ENCODE assay signal across 10 mouse cellular contexts in the genomic region with DNA sequence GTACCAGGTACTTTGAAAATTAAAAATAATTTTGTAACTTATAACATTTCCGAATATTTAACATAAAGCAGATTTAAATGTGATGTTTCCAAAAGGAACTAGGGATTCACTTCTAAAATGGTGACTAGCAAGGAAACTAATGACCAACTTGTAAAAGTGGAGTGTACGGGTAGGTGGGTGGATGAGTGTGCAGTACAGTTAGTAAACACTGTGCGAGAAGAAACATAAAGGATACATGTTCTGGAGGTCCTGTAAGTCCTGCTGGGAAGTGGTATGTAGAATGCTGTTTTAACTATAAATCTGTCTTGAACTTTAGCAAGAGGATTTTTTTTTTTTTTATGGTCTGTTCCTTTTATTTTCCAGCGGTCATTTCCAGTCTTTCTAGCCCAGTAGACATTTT. TPM values are rescaled to one million over a fixed set of nuclear protein-coding genes. Genes with fewer than 3 reads are reported as not detected.
DNase-seq lines count a peak whose midpoint lies in the region; ATAC-seq lines count a peak whose summit lies in the region.
"Had no signal": no experiment of that assay in that cellular context is flagged by ENCODE, and none has a peak within 500 bp of the region (broad histone marks: within the 10 kb centered on the region; RNA-seq: fewer than 3 reads in every experiment).

No protein-coding gene starts in this region.

- peak overlapping the region; percentile 84 for H3K4me3 ChIP-seq in heart, embryonic 16.5 days (ENCODE audit: low read length)
- peak overlapping the region; percentile 97 for H3K4me3 ChIP-seq in embryonic facial prominence, embryonic 10.5 days
- peak overlapping the region; percentile 88 for H3K4me3 ChIP-seq in hindbrain, embryonic 16.5 days (ENCODE audit: low read length)
- peak overlapping the region; percentile 100 for H3K4me3 ChIP-seq in midbrain, embryonic 14.5 days (replicated peaks; ENCODE audit: low read depth, low read length)

- H3K4me2 ChIP-seq in heart, embryonic 16.5 days (ENCODE audit: low read depth, low read length) = peak overlapping the region; percentile 75
- H3K4me2 ChIP-seq in hindbrain, embryonic 16.5 days (ENCODE audit: low read length) = peak overlapping the region; percentile 79
- H3K4me2 ChIP-seq in midbrain, embryonic 14.5 days (ENCODE audit: low read length) = peak overlapping the region; percentile 63

- H3K27me3 ChIP-seq in heart, embryonic 16.5 days (ENCODE audit: control insufficient read depth, insufficient read depth, low read length) = no peaks in the 10 kb centered on the region
- no peaks in the 10 kb centered on the region for H3K27me3 ChIP-seq in embryonic facial prominence, embryonic 10.5 days (replicated peaks; ENCODE audit: low read depth, poor library complexity, severe bottlenecking)
- no peaks in the 10 kb centered on the region for H3K27me3 ChIP-seq in hindbrain, embryonic 16.5 days (replicated peaks; ENCODE audit: control insufficient read depth, insufficient read depth, low read length)
- H3K27me3 ChIP-seq in midbrain, embryonic 14.5 days (ENCODE audit: control insufficient read depth, insufficient read depth, low read length) = no peaks in the 10 kb centered on the region

- H3K9me3 ChIP-seq in heart, embryonic 16.5 days (replicated peaks; ENCODE audit: control insufficient read depth, low read length) = no peaks in the 10 kb centered on the region
- no peaks in the 10 kb centered on the region for H3K9me3 ChIP-seq in embryonic facial prominence, embryonic 10.5 days
- no peaks in the 10 kb centered on the region for H3K9me3 ChIP-seq in hindbrain, embryonic 16.5 days (ENCODE audit: control insufficient read depth, low read length)
- H3K9me3 ChIP-seq in midbrain, embryonic 14.5 days (ENCODE audit: control insufficient read depth, low read length) = no peaks in the 10 kb centered on the region
- H3K9me3 ChIP-seq: G1E had no signal

- peaks cover 8% of the 10 kb centered on the region for H3K4me1 ChIP-seq in heart, embryonic 16.5 days (ENCODE audit: control insufficient read depth, insufficient read depth, low read length)
- peaks cover 34% of the 10 kb centered on the region for H3K4me1 ChIP-seq in embryonic facial prominence, embryonic 10.5 days
- peaks cover 23% of the 10 kb centered on the region for H3K4me1 ChIP-seq in hindbrain, embryonic 16.5 days (ENCODE audit: control insufficient read depth, insufficient read depth, low read depth, low read length)
- peaks cover 25% of the 10 kb centered on the region for H3K4me1 ChIP-seq in midbrain, embryonic 14.5 days (ENCODE audit: control insufficient read depth, insufficient read depth, low read length)

- H3K27ac ChIP-seq in heart, embryonic 16.5 days (ENCODE audit: low read length) = no peak overlapping the region
- H3K27ac ChIP-seq in embryonic facial prominence, embryonic 10.5 days (replicated peaks) = no peak overlapping the region
- no peak overlapping the region for H3K27ac ChIP-seq in hindbrain, embryonic 16.5 days (ENCODE audit: low read depth, low read length)
- no peak overlapping the region for H3K27ac ChIP-seq in midbrain, embryonic 14.5 days (replicated peaks; ENCODE audit: low read depth, low read length)

- DNase-seq in heart, adult 11 months = no peak
- DNase-seq in embryonic facial prominence, embryonic 10.5 days (ENCODE audit: low spot score) = no peak
- no peak for DNase-seq in midbrain, embryonic 14.5 days
- no peak for DNase-seq in thymus, postnatal 36 days
- DNase-seq in adrenal gland, postnatal 14 days = no peak
- DNase-seq: lung, adult 2 months had no signal

- peak overlapping the region; percentile 97 for H3K9ac ChIP-seq in heart, embryonic 16.5 days (ENCODE audit: low read length)
- H3K9ac ChIP-seq in hindbrain, embryonic 16.5 days (ENCODE audit: low read depth, low read length) = no peak overlapping the region; the same call in 1 of the 2 replicates
- no peak overlapping the region; the same call in 1 of the 2 replicates for H3K9ac ChIP-seq in midbrain, embryonic 14.5 days (replicated peaks; ENCODE audit: low read length)

- WGBS in heart, embryonic 16.5 days = 65% methylated on average over 4 of the region's 4 CpGs
- 77% methylated on average over 4 of the region's 4 CpGs for WGBS in embryonic facial prominence, embryonic 10.5 days
- 47% methylated on average over 4 of the region's 4 CpGs for WGBS in hindbrain, embryonic 16.5 days
- WGBS in midbrain, embryonic 14.5 days = 61% methylated on average over 4 of the region's 4 CpGs

- ATAC-seq in heart, embryonic 16.5 days (replicated peaks; ENCODE audit: extremely low read depth, insufficient read depth, low FRiP score) = no peak
- ATAC-seq in hindbrain, embryonic 16.5 days = no peak
- ATAC-seq in midbrain, embryonic 14.5 days (ENCODE audit: low FRiP score, low TSS enrichment) = no peak
- ATAC-seq in frontal cortex, adult (ENCODE audit: low TSS enrichment) = no peak

- peaks cover 9% of the 10 kb centered on the region for H3K36me3 ChIP-seq in heart, embryonic 16.5 days (ENCODE audit: control insufficient read depth, insufficient read depth)
- H3K36me3 ChIP-seq in embryonic facial prominence, embryonic 10.5 days (replicated peaks) = peaks cover 19% of the 10 kb centered on the region
- H3K36me3 ChIP-seq in hindbrain, embryonic 16.5 days (ENCODE audit: control insufficient read depth, insufficient read depth, low read length) = peaks cover 12% of the 10 kb centered on the region
- peaks cover 17% of the 10 kb centered on the region for H3K36me3 ChIP-seq in midbrain, embryonic 14.5 days (ENCODE audit: control insufficient read depth, insufficient read depth, low read length)

RNA-seq across cellular contexts. Expression of a gene that starts 1.7 kb away (rescaled TPM):
- 35.7 and 41.2 TPM in 2 replicates for polyA plus RNA-seq in heart, embryonic 16.5 days (2015; fragmentation: Nextera tagmentation; extraction: Ambion mirVana)
- 18.4 and 22.1 TPM in 2 replicates for polyA plus RNA-seq in embryonic facial prominence, embryonic 10.5 days (2016; fragmentation: Nextera tagmentation; extraction: Ambion mirVana)
- polyA plus RNA-seq in hindbrain, embryonic 16.5 days (2015; fragmentation: Nextera tagmentation; extraction: Ambion mirVana) = 29.1 and 29.2 TPM in 2 replicates
- polyA plus RNA-seq in midbrain, embryonic 14.5 days (2014; fragmentation: Nextera tagmentation; extraction: Ambion mirVana) = 29.5 and 34.7 TPM in 2 replicates
- 158 and 199 TPM in 2 replicates for total RNA-seq in adrenal gland, postnatal 14 days (2021)

RNA-seq across cellular contexts. Expression of a gene that starts 32.8 kb away (rescaled TPM):
- polyA plus RNA-seq in heart, embryonic 16.5 days (2015; fragmentation: Nextera tagmentation; extraction: Ambion mirVana) = 3.1 and 3.7 TPM in 2 replicates
- polyA plus RNA-seq in embryonic facial prominence, embryonic 10.5 days (2016; fragmentation: Nextera tagmentation; extraction: Ambion mirVana) = 1.1 and 2.4 TPM in 2 replicates
- 9.3 and 10.2 TPM in 2 replicates for polyA plus RNA-seq in hindbrain, embryonic 16.5 days (2015; fragmentation: Nextera tagmentation; extraction: Ambion mirVana)
- polyA plus RNA-seq in midbrain, embryonic 14.5 days (2014; fragmentation: Nextera tagmentation; extraction: Ambion mirVana) = 0.47 and 2.0 TPM in 2 replicates
- total RNA-seq in adrenal gland, postnatal 14 days (2021) = 0.63 and 0.68 TPM in 2 replicates
